8 mouse cellular contexts compared by ENCODE assay signal in the genomic region with DNA sequence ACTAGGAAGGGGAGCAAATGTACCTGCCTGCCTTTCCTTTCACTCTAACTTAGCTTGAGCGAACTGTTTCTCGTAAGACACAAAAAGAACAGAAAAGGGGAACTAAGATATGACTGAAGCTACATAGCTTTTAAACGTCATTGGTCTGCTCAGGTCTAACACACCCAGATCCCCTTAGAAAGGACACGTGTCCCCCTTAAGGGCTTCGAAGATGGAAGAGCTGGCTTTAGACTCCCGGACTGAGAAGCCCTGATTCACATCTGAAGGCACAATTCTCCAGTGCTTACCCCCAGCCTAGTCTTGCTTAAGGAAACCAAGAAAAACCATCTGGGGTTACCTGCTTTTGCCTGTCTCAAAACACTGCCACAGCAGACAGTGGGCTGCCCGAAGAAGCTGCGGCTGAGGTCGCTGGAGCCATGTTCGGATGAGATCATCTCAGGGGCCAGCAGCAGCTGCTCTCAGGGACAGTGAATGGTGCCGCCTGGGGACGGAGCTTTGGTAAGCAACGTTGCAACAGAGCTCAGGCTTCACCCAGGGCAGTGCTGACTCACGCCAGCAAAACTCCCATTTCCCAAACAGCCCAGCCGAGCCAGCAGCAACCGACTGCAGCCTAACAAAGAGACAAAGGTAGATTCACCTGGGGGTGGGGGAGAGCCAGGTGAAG. TPM values are rescaled to one million over a fixed set of nuclear protein-coding genes. Genes with fewer than 3 reads are reported as not detected.
DNase-seq lines count a peak whose midpoint lies in the region; ATAC-seq and TF ChIP-seq lines count a peak whose summit lies in the region.

No protein-coding gene starts in this region.

- peak overlapping the region; percentile 74 for H3K27ac ChIP-seq in ES-Bruce4 (ENCODE audit: insufficient read depth, low read length)
- H3K27ac ChIP-seq in forebrain, embryonic 10.5 days = peak overlapping the region; percentile 76
- peak overlapping the region; percentile 48 for H3K27ac ChIP-seq in heart, postnatal 0 days (ENCODE audit: low read depth)

- DNase-seq in brain, embryonic 14.5 days (ENCODE audit: low read depth) = peak; percentile 71
- DNase-seq in forebrain, embryonic 10.5 days (ENCODE audit: extremely low spot score, low spot score) = peak; percentile 51
- peak; percentile 83 for DNase-seq in heart, postnatal 0 days (ENCODE audit: low spot score)
- peak; percentile 42 to 43 for DNase-seq in layer of hippocampus, postnatal 10 days (ENCODE audit: low spot score in 2 of 2)
- peak; percentile 58 for DNase-seq in lung, postnatal 25 days (ENCODE audit: low spot score)
- DNase-seq in retina, postnatal 1 day = peak; percentile 80
- peak; percentile 64 to 81 for DNase-seq in urinary bladder, postnatal 36 days (ENCODE audit: low spot score in 2 of 2)

- H3K27me3 ChIP-seq in ES-Bruce4 (ENCODE audit: control insufficient read depth, insufficient read depth, low read length, poor library complexity, severe bottlenecking) = no peaks in the 10 kb centered on the region
- H3K27me3 ChIP-seq in forebrain, embryonic 10.5 days (ENCODE audit: poor library complexity, severe bottlenecking) = peaks cover 25% of the 10 kb centered on the region
- no peaks in the 10 kb centered on the region for H3K27me3 ChIP-seq in heart, postnatal 0 days (ENCODE audit: control insufficient read depth, insufficient read depth, low read length)

- peak; percentile 80 for TF ChIP-seq EP300 in ES-Bruce4 (IDR thresholded peaks at IDR 0.05; ENCODE audit: insufficient read depth, low read depth, low read length)
- TF ChIP-seq EP300 in heart, postnatal 0 days (IDR thresholded peaks at IDR 0.05; ENCODE audit: low read depth) = no peak

- H3K9ac ChIP-seq in ES-Bruce4 (ENCODE audit: low read depth, poor library complexity, severe bottlenecking) = peak overlapping the region; percentile 2; the same call in 1 of the 2 replicates
- peak overlapping the region; percentile 40 for H3K9ac ChIP-seq in heart, postnatal 0 days (replicated peaks; ENCODE audit: low read depth, low read length)

- peak overlapping the region; percentile 66 for H3K4me2 ChIP-seq in heart, postnatal 0 days (ENCODE audit: low read depth, low read length)

- ATAC-seq in heart, postnatal 0 days (ENCODE audit: insufficient read depth, low read depth) = peak; percentile 91

- no peaks in the 10 kb centered on the region for H3K9me3 ChIP-seq in ES-Bruce4 (replicated peaks; ENCODE audit: control insufficient read depth, insufficient read depth, low read length, poor library complexity, severe bottlenecking)
- no peaks in the 10 kb centered on the region for H3K9me3 ChIP-seq in forebrain, embryonic 10.5 days
- H3K9me3 ChIP-seq in heart, postnatal 0 days (replicated peaks; ENCODE audit: control insufficient read depth, low read length) = no peaks in the 10 kb centered on the region

- TF ChIP-seq CTCF in ES-Bruce4 (IDR thresholded peaks at IDR 0.05; ENCODE audit: low read depth, low read length) = no peak
- TF ChIP-seq CTCF in brain, embryonic 14.5 days (IDR thresholded peaks at IDR 0.05; ENCODE audit: borderline replicate concordance, extremely low read depth, insufficient read depth, insufficient read length) = no peak
- peak; percentile 49 for TF ChIP-seq CTCF in heart, postnatal 0 days (IDR thresholded peaks at IDR 0.05; ENCODE audit: low read depth)

- H3K36me3 ChIP-seq in ES-Bruce4 (ENCODE audit: control insufficient read depth, insufficient read depth, low read length, poor library complexity, severe bottlenecking) = no peaks in the 10 kb centered on the region
- H3K36me3 ChIP-seq in forebrain, embryonic 10.5 days (replicated peaks) = no peaks in the 10 kb centered on the region
- H3K36me3 ChIP-seq in heart, postnatal 0 days (replicated peaks; ENCODE audit: control insufficient read depth, insufficient read depth, low read length) = no peaks in the 10 kb centered on the region

- H3K4me3 ChIP-seq in ES-Bruce4 (ENCODE audit: low read depth, low read length) = peak overlapping the region; percentile 25
- H3K4me3 ChIP-seq in forebrain, embryonic 10.5 days = peak overlapping the region; percentile 25
- peak overlapping the region; percentile 36 for H3K4me3 ChIP-seq in heart, postnatal 0 days (ENCODE audit: low read depth, low read length)

- peaks cover 5% of the 10 kb centered on the region for H3K4me1 ChIP-seq in ES-Bruce4 (ENCODE audit: control insufficient read depth, insufficient read depth, low read length)
- peaks cover 49% of the 10 kb centered on the region for H3K4me1 ChIP-seq in forebrain, embryonic 10.5 days
- H3K4me1 ChIP-seq in heart, postnatal 0 days (ENCODE audit: control insufficient read depth, insufficient read depth) = peaks cover 12% of the 10 kb centered on the region; the same call in 1 of the 2 replicates

- no peak for TF ChIP-seq POLR2A in ES-Bruce4 (IDR thresholded peaks at IDR 0.05; ENCODE audit: insufficient read depth, low read length)
- TF ChIP-seq POLR2A in brain, embryonic 14.5 days (IDR thresholded peaks at IDR 0.05; ENCODE audit: borderline replicate concordance, extremely low read depth, insufficient read depth, insufficient read length, poor library complexity, severe bottlenecking) = no peak

- WGBS in forebrain, embryonic 10.5 days = 29% methylated on average over 16 of the region's 16 CpGs
- 17% methylated on average over 16 of the region's 16 CpGs for WGBS in heart, postnatal 0 days

RNA-seq across cellular contexts. Expression of gene Rffl, which starts 25.5 kb away (rescaled TPM):
- polyA plus RNA-seq in ES-Bruce4 (2011; ENCODE audit: insufficient read depth, insufficient read length, low read depth, missing spikeins) = 27.4 and 29.9 TPM in 2 replicates
- polyA plus RNA-seq in brain, embryonic 14.5 days (2012; rRNA removed) = 5.7 and 7.6 TPM in 2 replicates
- polyA plus RNA-seq in forebrain, embryonic 10.5 days (2016; fragmentation: Nextera tagmentation; extraction: Ambion mirVana) = 8.8 and 9.5 TPM in 2 replicates
- total RNA-seq in heart, postnatal 0 days (2014; rRNA removed; ENCODE audit: low replicate concordance) = 3.8 and 4.8 TPM in 2 replicates
- polyA plus RNA-seq in heart, postnatal 0 days (2015; fragmentation: Nextera tagmentation; extraction: Ambion mirVana) = 2.3 and 2.4 TPM in 2 replicates
- 1 to 10 TPM; 3.8 to 6.3 TPM for total RNA-seq in layer of hippocampus, postnatal 10 days (2021)

RNA-seq across cellular contexts. Expression of gene Rad51d, which starts 44.9 kb away (rescaled TPM):
- polyA plus RNA-seq in ES-Bruce4 (2011; ENCODE audit: insufficient read depth, insufficient read length, low read depth, missing spikeins) = 23.9 and 25.8 TPM in 2 replicates
- polyA plus RNA-seq in brain, embryonic 14.5 days (2012; rRNA removed) = 9.5 and 9.7 TPM in 2 replicates
- polyA plus RNA-seq in forebrain, embryonic 10.5 days (2016; fragmentation: Nextera tagmentation; extraction: Ambion mirVana) = 15.3 and 18.0 TPM in 2 replicates
- 10.8 and 11.5 TPM in 2 replicates for total RNA-seq in heart, postnatal 0 days (2014; rRNA removed; ENCODE audit: low replicate concordance)
- polyA plus RNA-seq in heart, postnatal 0 days (2015; fragmentation: Nextera tagmentation; extraction: Ambion mirVana) = 9.9 and 11.8 TPM in 2 replicates
- total RNA-seq in layer of hippocampus, postnatal 10 days (2021) = 1 to 10 TPM; 9.7 TPM

RNA-seq across cellular contexts. Expression of gene Fndc8, which starts 46.4 kb away (rescaled TPM):
- not detected in 2 replicates for polyA plus RNA-seq in ES-Bruce4 (2011; ENCODE audit: insufficient read depth, insufficient read length, low read depth, missing spikeins)
- polyA plus RNA-seq in brain, embryonic 14.5 days (2012; rRNA removed) = 0.03 TPM in 1 of 2 replicates, not detected in the other
- polyA plus RNA-seq in forebrain, embryonic 10.5 days (2016; fragmentation: Nextera tagmentation; extraction: Ambion mirVana) = 0.18 and 0.22 TPM in 2 replicates
- total RNA-seq in heart, postnatal 0 days (2014; rRNA removed; ENCODE audit: low replicate concordance) = not detected in 2 replicates
- polyA plus RNA-seq in heart, postnatal 0 days (2015; fragmentation: Nextera tagmentation; extraction: Ambion mirVana) = 0.10 and 0.12 TPM in 2 replicates
- total RNA-seq in layer of hippocampus, postnatal 10 days (2021) = not detected

Comparison
In these comparisons a context has a peak if more than half of its experiments do, and no peak if none do; other contexts are left out.
1. Peak in every context shown above with its lines: DNase-seq, ATAC-seq, H3K4me3 ChIP-seq and H3K27ac ChIP-seq.